Mouse (Mus musculus) ES-Bruce4 (cell line): ENCODE data around the gene Wdr89.

Experiments
- CTCF ChIP-seq: IDR thresholded peaks from one replicate; pipeline ENCODE4 v1.8.1; 2011; ENCODE audit warnings: low read depth, low read length
- EP300 ChIP-seq: IDR thresholded peaks from 2 replicates; pipeline ENCODE4 v1.6.1; 2011; ENCODE audit warnings: low read depth, low read length; ENCODE audit not compliant: insufficient read depth
- POLR2A ChIP-seq: IDR thresholded peaks from one replicate; pipeline ENCODE4 v1.8.1; 2011; ENCODE audit warnings: low read length; ENCODE audit not compliant: insufficient read depth

DNA sequence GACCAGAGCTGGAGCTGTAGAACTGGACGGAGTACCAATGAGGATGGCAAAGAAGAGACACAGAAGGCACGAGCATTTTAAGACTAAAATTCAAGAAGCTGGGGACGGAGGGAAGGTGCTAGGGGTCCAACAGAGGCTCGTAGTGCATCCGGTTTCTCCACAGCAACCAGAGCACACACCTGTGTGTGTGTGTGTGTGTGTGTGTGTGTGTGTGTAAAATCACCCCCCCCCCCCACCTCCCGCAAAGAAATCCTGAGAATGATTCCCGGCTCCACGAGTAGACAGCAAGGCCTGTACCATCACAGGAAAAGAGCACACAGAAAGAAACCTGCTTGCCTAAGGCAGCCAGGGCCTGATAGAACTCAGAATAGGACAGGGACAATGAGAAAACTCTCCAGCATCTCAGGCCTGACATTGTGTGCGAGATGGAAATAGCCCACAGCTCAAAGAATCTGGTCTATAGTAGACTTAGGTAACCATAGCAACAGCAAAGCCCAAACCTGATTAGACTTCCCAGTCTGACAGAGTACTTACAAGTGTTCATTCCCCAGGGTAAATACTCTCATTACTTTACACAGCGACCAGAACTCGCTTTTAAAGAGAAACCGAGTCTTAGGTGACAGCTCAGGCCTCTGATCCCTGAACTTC lies 20.2 kb downstream of the Wdr89 start:
- TF ChIP-seq CTCF (no peak), EP300 (no peak), POLR2A (no peak)
